Mouse (Mus musculus): ENCODE measurements around the gene Taar8c.

Taar8c gene

GRCm38 (mm10) chr10:24058986-24059385, 42.7 kb downstream of the Taar8c start:
- DNase-seq, result no peak

GRCm38 (mm10) chr10:24052039-24052438, 49.7 kb downstream of the Taar8c start:
- DNase-seq, result no peak

All from thymus, postnatal 36 days (tissue).